Mouse (Mus musculus) ES-E14 (cell line): ENCODE measurements at regions not wholly inside any gene's neighbourhood (a gene's known extent, or its start where the extent isn't known, plus 50 kb on each side); places are given as distances from the start of the nearest gene placed in this dataset.

Source experiments
- CHD2 ChIP-seq: IDR thresholded peaks from 2 replicates; pipeline ENCODE4 v1.6.1; 2014; ENCODE audit warnings: mild to moderate bottlenecking, low read depth, low read length, inconsistent platforms
- HCFC1 ChIP-seq: IDR thresholded peaks from 2 replicates; pipeline ENCODE4 v1.6.1; 2012; ENCODE audit warnings: low read length, inconsistent platforms, borderline replicate concordance; ENCODE audit not compliant: insufficient read depth
- MAFK ChIP-seq: IDR thresholded peaks from 2 replicates; pipeline ENCODE4 v1.6.1; 2014; ENCODE audit warnings: mild to moderate bottlenecking, low read depth, low read length, inconsistent platforms; ENCODE audit not compliant: insufficient read depth
- ZC3H11A ChIP-seq: IDR thresholded peaks from 2 replicates; pipeline ENCODE4 v1.6.1; 2012; ENCODE audit warnings: low read depth, mild to moderate bottlenecking, inconsistent platforms, low read length, borderline replicate concordance
- ZNF384 ChIP-seq: IDR thresholded peaks from 2 replicates; pipeline ENCODE4 v1.6.1; 2012; ENCODE audit warnings: low read depth, low read length, inconsistent platforms

- no peak for TF ChIP-seq HCFC1
- no peak for TF ChIP-seq ZNF384
- no peak for TF ChIP-seq MAFK
- no peak for TF ChIP-seq CHD2
- no peak for TF ChIP-seq ZC3H11A
Measured at GRCm38 (mm10) chr10:15249402-15250086, 531.5 kb upstream of the Gje1 start.
